Mouse (Mus musculus) hindbrain, embryonic 12.5 days (tissue): ENCODE results near the gene Ogg1. TPM values are rescaled to one million over a fixed set of nuclear protein-coding genes. Genes with fewer than 3 reads are reported as not detected.

Experiments
- ATAC-seq: fragments of 200-750 bp; cut with Nextera tagmentation; 2 replicates; pipeline ENCODE4 v1.8.0; 2017; ENCODE audit warnings: moderate TSS enrichment; ENCODE audit not compliant: low FRiP score
- H3K27ac ChIP-seq: fragments of 300-500 bp; sonication (generic); 2 replicates; pipeline ENCODE4 v1.5.1; 2016; ENCODE audit warnings: mild to moderate bottlenecking
- H3K27me3 ChIP-seq: fragments of 300-500 bp; sonication (generic); 2 replicates; pipeline ENCODE4 v1.6.1; 2016; ENCODE audit warnings: mild to moderate bottlenecking
- H3K36me3 ChIP-seq: fragments of 300-500 bp; sonication (generic); 2 replicates; pipeline ENCODE4 v1.6.1; 2016; ENCODE audit warnings: mild to moderate bottlenecking
- H3K4me1 ChIP-seq: fragments of 300-500 bp; sonication (generic); 2 replicates; pipeline ENCODE4 v1.6.1; 2016
- H3K4me2 ChIP-seq: fragments of 300-500 bp; sonication (generic); replicated peaks from 2 replicates; pipeline ENCODE4 v1.6.1; 2016; ENCODE audit warnings: mild to moderate bottlenecking
- H3K4me3 ChIP-seq: fragments of 300-500 bp; sonication (generic); 2 replicates; pipeline ENCODE4 v1.5.1; 2016; ENCODE audit warnings: mild to moderate bottlenecking
- H3K9ac ChIP-seq: fragments of 300-500 bp; sonication (generic); 2 replicates; pipeline ENCODE4 v1.6.1; 2016; ENCODE audit warnings: mild to moderate bottlenecking, moderate library complexity
- H3K9me3 ChIP-seq: fragments of 300-500 bp; sonication (generic); replicated peaks from 2 replicates; pipeline ENCODE4 v1.6.1; 2016; ENCODE audit warnings: mild to moderate bottlenecking
- WGBS: fragments of 180-500 bp; shearing (Covaris S2); methylation state at CpG from one replicate; pipeline ENCODE4 v1.1.7; 2016; 5-methylcytosine and 5-hydroxymethylcytosine counted together
- polyA plus RNA-seq: library from polyadenylated mRNA; unstranded; fragments of >200 nt; fragmentation: Nextera tagmentation; extraction: Ambion mirVana; gene quantifications from 2 replicates; pipeline ENCODE4 v1.2.1, GENCODE M21; 2016

The Ogg1 gene
- polyA plus RNA-seq, 1 experiment from 2014 or later, result 11.1 TPM

- Histone ChIP-seq H3K36me3 (peaks cover 56% of the 10 kb centered on the region), H3K27me3 (no peaks in the 10 kb centered on the region), H3K27ac (0 out of 2 replicates have a peak overlapping the region, but pooled peaks have one; percentile 42), H3K9me3 (no peaks in the 10 kb centered on the region), H3K4me2 (no peak overlapping the region), H3K4me1 (peaks cover 3% of the 10 kb centered on the region; the same call in 1 of the 2 replicates), H3K9ac (no peak overlapping the region), H3K4me3 (no peak overlapping the region)
- WGBS, result 77% methylated on average over 14 of the region's 14 CpGs
- ATAC-seq, result peak; percentile 87
These were observed 6.6 kb downstream of the Ogg1 start for GRCm38 (mm10) chr6:113333137-113333950.

GRCm38 (mm10) chr6:113334216-113334615 lies 7.4 kb downstream of the Ogg1 start:
- ATAC-seq, result no peak
- WGBS, result 84% methylated on average over 6 of the region's 6 CpGs

DNA sequence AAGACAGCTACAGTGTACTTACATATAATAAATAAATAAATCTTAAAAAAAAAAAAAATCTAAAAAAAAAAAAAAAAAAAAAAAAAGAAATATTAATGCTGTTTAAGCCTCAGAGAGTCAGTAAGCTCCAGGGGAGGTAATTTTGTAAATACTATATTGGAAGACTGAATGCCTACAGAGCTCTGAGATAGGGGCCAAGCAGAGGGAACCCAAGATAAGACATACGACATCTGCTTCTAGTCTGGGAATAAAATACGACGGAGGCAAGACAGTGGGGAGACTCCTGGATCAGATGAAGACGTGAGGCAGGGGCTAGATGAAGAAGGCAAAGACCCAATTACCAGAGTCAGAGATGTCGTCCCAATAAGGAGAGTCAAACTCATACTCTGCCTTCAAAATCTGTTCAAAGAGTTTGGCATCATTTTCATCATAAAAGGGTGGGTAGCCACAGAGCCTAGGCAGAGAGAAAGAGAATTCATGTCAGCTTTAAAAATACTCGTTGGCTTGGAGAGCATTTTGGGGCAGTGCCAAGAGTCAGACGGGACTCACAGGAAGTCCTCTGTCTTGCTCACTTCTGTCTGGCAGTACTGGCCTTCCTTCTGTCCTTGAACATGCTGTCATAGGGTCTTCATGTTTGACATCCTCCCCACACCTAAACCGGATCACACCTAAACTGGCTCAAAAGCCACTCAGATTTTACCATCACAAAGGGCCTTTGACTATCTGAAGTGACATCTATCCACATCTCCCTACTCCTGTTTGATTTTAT lies 10.3 kb downstream of the Ogg1 start:
- H3K36me3 ChIP-seq, result peaks cover 58% of the 10 kb centered on the region
- ATAC-seq, result no peak
- no peak overlapping the region for H3K27ac ChIP-seq
- H3K9ac ChIP-seq, result no peak overlapping the region
- H3K4me2 ChIP-seq, result no peak overlapping the region
- H3K27me3 ChIP-seq, result no peaks in the 10 kb centered on the region
- 79% methylated on average over 8 of the region's 8 CpGs for whole genome bisulfite sequencing
- no peaks in the 10 kb centered on the region for H3K9me3 ChIP-seq
- no peak overlapping the region for H3K4me3 ChIP-seq
- peaks cover 8% of the 10 kb centered on the region for H3K4me1 ChIP-seq

More at GRCm38 (mm10) chr6:113334216-113334615, 7.4 kb downstream of the Ogg1 start:
- Histone ChIP-seq H3K4me1 (peaks cover 3% of the 10 kb centered on the region; the same call in 1 of the 2 replicates), H3K9ac (no peak overlapping the region), H3K27ac (no peak overlapping the region), H3K9me3 (no peaks in the 10 kb centered on the region), H3K4me3 (no peak overlapping the region), H3K4me2 (no peak overlapping the region), H3K27me3 (no peaks in the 10 kb centered on the region), H3K36me3 (peaks cover 56% of the 10 kb centered on the region)

DNA sequence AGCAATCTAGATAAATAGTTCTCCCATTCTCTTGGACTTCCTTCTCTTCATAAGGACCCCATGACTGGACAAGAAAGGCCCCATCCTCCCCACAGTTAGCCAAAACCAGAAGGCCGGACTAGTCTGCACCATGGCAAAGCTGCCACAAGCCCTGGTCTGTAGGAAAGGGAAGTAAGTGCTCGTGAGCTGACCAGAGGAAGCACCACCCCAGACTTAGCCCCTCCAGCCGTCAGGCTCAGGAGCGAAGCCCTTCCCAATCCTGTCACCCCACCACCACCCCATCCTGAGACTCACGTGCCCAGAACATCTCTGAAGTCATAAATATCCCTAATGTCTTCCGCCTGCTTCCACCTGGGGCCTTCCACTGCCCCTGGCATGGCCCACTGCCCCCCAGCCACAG lies 14.8 kb downstream of the Ogg1 start:
- H3K9me3 ChIP-seq, result no peaks in the 10 kb centered on the region
- 87% methylated on average over 6 of the region's 6 CpGs for WGBS
- no peak overlapping the region for H3K9ac ChIP-seq
- H3K4me2 ChIP-seq, result no peak overlapping the region; the same call in 1 of the 2 replicates
- no peak overlapping the region for H3K27ac ChIP-seq
- H3K4me1 ChIP-seq, result peaks cover 25% of the 10 kb centered on the region
- ATAC-seq, result no peak
- H3K36me3 ChIP-seq, result peaks cover 18% of the 10 kb centered on the region
- no peak overlapping the region for H3K4me3 ChIP-seq
- H3K27me3 ChIP-seq, result no peaks in the 10 kb centered on the region

GRCm38 (mm10) chr6:113342297-113342696 lies 15.5 kb downstream of the Ogg1 start:
- peaks cover 25% of the 10 kb centered on the region for H3K4me1 ChIP-seq
- H3K27ac ChIP-seq, result no peak overlapping the region
- peak overlapping the region; percentile 73 for H3K4me2 ChIP-seq
- no peak for ATAC-seq
- H3K27me3 ChIP-seq, result no peaks in the 10 kb centered on the region
- peaks cover 18% of the 10 kb centered on the region for H3K36me3 ChIP-seq
- H3K4me3 ChIP-seq, result peak overlapping the region; percentile 52; the same call in 1 of the 2 replicates
- no peaks in the 10 kb centered on the region for H3K9me3 ChIP-seq
- 52% methylated on average over 4 of the region's 7 CpGs for WGBS
- H3K9ac ChIP-seq, result no peak overlapping the region

DNA sequence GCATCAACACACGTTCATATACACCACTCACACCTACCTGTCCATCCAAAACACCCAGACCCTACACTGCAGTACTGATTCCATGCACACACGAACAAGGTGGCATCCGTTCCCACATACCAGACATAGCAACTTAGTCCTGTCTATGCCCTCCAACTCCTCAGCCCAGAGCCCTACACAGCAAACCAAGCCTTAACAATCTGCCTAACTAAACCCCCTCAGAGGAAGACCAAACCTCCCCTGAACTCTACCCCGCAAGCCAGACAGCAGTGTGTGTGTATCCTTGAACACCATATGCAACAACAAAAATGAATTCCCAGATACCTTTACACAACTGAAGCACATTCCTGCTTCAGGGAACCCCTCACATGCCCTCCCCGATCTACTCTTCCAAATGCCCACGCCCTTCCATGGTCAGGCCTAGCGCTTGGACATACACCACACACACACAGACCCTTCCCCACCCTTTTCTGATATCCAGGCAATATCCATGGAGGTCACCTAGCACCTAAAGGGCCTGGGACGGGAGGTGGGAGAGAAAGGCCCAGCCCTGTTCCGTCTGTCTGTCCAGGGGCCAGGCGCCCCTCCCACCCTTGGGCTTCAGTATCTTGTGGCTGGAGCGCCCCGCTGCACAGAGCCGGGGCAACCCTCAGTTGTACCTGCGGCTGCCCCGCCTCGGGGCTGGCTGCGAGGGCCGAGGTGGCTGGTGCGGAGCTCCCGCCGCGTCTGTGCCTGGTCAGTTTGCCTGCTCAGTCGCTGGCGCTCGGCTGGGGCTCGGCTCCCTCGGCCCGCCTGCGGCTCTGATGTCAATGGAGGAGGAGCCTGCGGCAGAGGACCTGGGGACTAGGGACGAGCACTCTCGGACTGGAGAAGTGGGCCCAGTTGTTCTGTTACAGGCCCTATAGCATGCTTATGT lies 16.7 kb downstream of the Ogg1 start, which contains the start of gene Camk1:
Camk1 (minus strand) TSS at position 808 of the 916 bp plus-strand sequence.
- H3K9me3 ChIP-seq, result no peaks in the 10 kb centered on the region
- WGBS, result 17% methylated on average over 32 of the region's 32 CpGs
- ATAC-seq, result peak; percentile 86
- H3K4me2 ChIP-seq, result peak within 1 kb of the TSS; percentile 73
- H3K36me3 ChIP-seq, result peaks cover 11% of the 10 kb centered on the region
- H3K27me3 ChIP-seq, result no peaks in the 10 kb centered on the region
- H3K4me1 ChIP-seq, result peaks cover 25% of the 10 kb centered on the region
- H3K9ac ChIP-seq, result peak within 1 kb of the TSS; percentile 80
- H3K27ac ChIP-seq, result no peak within 1 kb of the TSS
- peak within 1 kb of the TSS; percentile 52 for H3K4me3 ChIP-seq

DNA sequence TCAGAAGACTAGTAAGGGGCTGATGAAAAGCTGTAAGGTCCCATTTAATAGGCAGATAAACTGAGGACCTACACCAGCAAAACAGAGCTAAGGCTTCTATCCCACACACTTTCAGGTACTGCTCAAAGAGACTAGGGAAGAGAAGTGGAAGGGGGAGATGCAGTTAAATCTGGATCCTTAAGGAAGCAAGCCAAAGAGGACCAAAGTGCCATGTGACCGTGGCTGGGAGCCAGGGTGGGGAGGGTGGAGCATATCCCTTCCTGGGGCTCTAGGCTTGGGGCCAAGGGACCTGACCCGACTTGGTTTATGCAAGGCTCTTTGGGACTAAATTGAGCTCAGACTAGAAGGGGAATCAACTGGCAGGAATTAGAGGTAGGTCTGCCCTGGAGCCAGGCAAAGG lies 17.5 kb downstream of the Ogg1 start:
- Histone ChIP-seq H3K27me3 (no peaks in the 10 kb centered on the region), H3K4me2 (peak overlapping the region; percentile 73), H3K36me3 (peaks cover 11% of the 10 kb centered on the region), H3K4me3 (no peak overlapping the region), H3K4me1 (peaks cover 25% of the 10 kb centered on the region), H3K9me3 (no peaks in the 10 kb centered on the region), H3K9ac (no peak overlapping the region), H3K27ac (no peak overlapping the region)
- ATAC-seq, result peak; percentile 32
- WGBS, result 54% methylated on average over 2 of the region's 2 CpGs

DNA sequence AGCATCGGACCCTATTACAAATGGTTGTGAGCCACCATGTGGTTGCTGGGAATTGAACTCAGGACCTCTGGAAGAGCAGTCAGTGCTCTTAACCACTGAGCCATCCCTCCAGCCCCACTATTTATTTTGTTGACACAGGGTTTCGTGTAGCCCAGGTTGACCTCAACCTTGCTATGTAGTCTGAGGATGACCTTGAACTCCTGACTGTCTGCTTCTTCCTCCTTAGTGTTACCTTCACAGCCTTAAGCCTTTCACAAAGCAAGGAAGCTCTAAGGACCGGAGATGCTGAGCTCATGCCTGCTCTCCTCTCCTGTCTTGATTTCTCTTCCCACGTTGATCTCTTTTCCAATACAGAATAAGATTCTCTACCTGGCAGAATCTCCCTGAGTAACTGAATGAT lies 20.1 kb downstream of the Ogg1 start:
- Histone ChIP-seq H3K4me3 (no peak overlapping the region), H3K4me2 (no peak overlapping the region), H3K4me1 (peaks cover 20% of the 10 kb centered on the region), H3K9ac (no peak overlapping the region), H3K27me3 (no peaks in the 10 kb centered on the region), H3K9me3 (no peaks in the 10 kb centered on the region), H3K27ac (no peak overlapping the region), H3K36me3 (no peaks in the 10 kb centered on the region)
- WGBS, result 84% methylated on average over 4 of the region's 4 CpGs
- ATAC-seq, result no peak

DNA sequence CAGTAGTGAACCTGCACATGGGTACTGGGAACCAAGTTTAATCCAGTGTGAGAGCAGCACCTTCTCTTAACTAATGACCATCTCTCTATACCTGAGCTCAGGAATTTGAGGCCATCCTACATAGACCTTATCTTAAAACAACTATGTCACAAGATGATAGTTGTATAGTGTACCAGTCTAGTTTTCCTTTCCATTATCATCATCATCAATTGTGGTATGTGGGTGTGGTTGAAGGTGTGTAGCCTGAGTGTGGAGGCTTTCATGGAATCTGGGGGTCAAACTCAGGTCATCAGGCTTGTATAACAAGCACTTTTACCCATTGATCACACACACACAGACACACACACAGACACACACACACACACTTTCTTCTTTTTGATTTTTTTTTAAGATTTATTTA lies 23.8 kb downstream of the Ogg1 start:
- H3K4me2 ChIP-seq, result no peak overlapping the region
- no peaks in the 10 kb centered on the region for H3K36me3 ChIP-seq
- H3K27ac ChIP-seq, result no peak overlapping the region
- no peak overlapping the region for H3K9ac ChIP-seq
- ATAC-seq, result no peak
- H3K4me3 ChIP-seq, result no peak overlapping the region
- H3K9me3 ChIP-seq, result no peaks in the 10 kb centered on the region
- H3K4me1 ChIP-seq, result no peaks in the 10 kb centered on the region
- no peaks in the 10 kb centered on the region for H3K27me3 ChIP-seq

GRCm38 (mm10) chr6:113351161-113351560 lies 24.4 kb downstream of the Ogg1 start:
- no peak for ATAC-seq
- H3K27me3 ChIP-seq, result no peaks in the 10 kb centered on the region
- 79% methylated on average over 1 of the region's 1 CpGs for WGBS

DNA sequence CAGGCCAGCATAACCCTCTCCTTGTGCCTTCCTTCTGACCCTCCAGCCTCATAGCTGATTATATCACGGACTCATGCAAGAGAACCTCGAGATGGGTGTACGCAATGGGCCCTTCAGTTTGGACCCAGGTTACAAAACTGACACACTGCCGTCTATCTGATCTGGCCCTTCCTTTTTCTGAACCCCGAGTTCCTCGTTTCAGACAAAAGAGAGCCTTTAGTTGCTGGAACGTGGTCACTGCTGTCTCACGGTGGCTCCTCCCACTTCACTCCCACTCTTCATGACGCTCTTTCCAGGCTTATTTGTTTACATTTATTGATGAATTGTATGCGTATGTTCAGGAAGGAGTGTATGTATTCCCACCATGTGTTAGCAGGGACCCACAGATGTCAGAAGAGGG lies 24.9 kb downstream of the Ogg1 start:
- ATAC-seq, result no peak
- 65% methylated on average over 10 of the region's 10 CpGs for WGBS
- Histone ChIP-seq H3K27me3 (no peaks in the 10 kb centered on the region), H3K9ac (no peak overlapping the region), H3K4me3 (no peak overlapping the region), H3K9me3 (no peaks in the 10 kb centered on the region), H3K4me1 (no peaks in the 10 kb centered on the region), H3K4me2 (no peak overlapping the region), H3K27ac (no peak overlapping the region), H3K36me3 (no peaks in the 10 kb centered on the region)

More at GRCm38 (mm10) chr6:113351161-113351560, 24.4 kb downstream of the Ogg1 start:
- no peak overlapping the region for H3K9ac ChIP-seq
- H3K9me3 ChIP-seq, result no peaks in the 10 kb centered on the region
- no peaks in the 10 kb centered on the region for H3K36me3 ChIP-seq
- no peaks in the 10 kb centered on the region for H3K4me1 ChIP-seq
- H3K27ac ChIP-seq, result no peak overlapping the region
- no peak overlapping the region for H3K4me3 ChIP-seq
- no peak overlapping the region for H3K4me2 ChIP-seq

- Histone ChIP-seq H3K27me3 (no peaks in the 10 kb centered on the region), H3K27ac (no peak overlapping the region), H3K4me3 (no peak overlapping the region), H3K4me2 (no peak overlapping the region), H3K9me3 (no peaks in the 10 kb centered on the region), H3K9ac (no peak overlapping the region), H3K4me1 (no peaks in the 10 kb centered on the region), H3K36me3 (no peaks in the 10 kb centered on the region)
- 80% methylated on average over 3 of the region's 3 CpGs for WGBS
- no peak for ATAC-seq
These were observed 26.0 kb downstream of the Ogg1 start for GRCm38 (mm10) chr6:113352820-113353219.
